Mouse (Mus musculus) CH12F3 (cell line): ENCODE data around the gene Ttyh3.
"Not testable (repeated sequence)": the region's sequence is repeated elsewhere in the genome, so short reads cannot be mapped to it uniquely, and the experiment has no call there.

ENCODE experiments used
- in situ Hi-C: fragments of 300-500 bp; cut with MboI; formaldehyde crosslinking; loops from 2 replicates; pipeline ENCODE4 v1.14.3; 2020; ENCODE audit warnings: low sequenced_read_pairs

Gene Ttyh3

DNA sequence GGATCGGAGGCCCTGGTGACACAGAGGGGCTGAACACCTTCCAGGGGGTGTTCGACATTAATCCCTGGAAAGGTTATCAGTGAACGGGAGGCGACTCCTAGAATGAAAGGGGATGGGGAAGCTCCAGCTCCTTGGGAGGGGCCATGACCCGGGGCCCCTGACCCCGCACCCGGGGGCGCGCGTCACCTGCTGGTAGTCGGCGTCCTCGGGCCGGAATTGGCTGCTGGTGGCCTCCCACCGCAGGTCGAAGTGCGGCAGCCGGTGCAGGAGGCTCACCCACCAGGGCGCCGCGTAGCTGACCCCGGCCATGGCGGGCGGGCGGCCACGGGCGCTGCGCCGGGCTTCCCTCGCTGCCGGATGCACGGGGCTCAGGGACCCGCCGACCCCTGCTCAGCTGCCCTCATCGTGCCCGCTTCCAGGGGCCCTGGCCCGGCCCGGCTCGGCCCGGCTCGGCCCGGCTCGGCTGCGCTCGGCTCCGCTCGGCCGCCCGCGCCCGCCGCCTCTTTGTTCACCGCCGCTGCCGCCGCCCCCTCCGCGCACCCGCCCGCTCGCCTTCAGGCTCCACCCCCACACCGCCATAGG, at the start of gene Ttyh3:
Gene Ttyh3, minus strand, starts transcription at position 513 of the 582 bp plus-strand sequence.
- in situ Hi-C loops, result no loop called here

DNA sequence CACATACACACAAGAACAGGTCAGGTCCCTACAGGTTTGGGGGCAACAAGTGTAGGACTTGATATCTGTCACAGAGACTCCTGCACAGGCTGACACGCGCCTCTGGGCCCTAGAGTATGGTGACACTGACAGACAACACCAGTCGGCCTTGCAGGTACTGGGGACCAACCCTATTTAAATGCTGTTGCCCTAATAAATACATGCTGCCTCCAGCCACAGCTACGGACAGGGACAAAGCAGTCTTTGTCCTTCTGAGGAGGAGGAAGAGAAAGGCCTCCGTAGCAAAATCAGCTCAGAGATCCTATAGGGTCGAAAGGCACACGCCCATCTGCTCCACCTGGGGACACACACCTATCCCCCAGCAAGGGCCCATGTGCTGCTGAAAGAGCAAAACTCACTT, 47.2 kb upstream of the Ttyh3 start:
- in situ Hi-C loops, result no loop called here

GRCm38 (mm10) chr5:140688434-140688833, 39.6 kb upstream of the Ttyh3 start:
- in situ Hi-C loops, result no loop called here

GRCm38 (mm10) chr5:140684343-140685148, 35.7 kb upstream of the Ttyh3 start:
- in situ Hi-C loops, result no loop called here

GRCm38 (mm10) chr5:140682113-140682512, 33.3 kb upstream of the Ttyh3 start:
- in situ Hi-C loops, result no loop called here

DNA sequence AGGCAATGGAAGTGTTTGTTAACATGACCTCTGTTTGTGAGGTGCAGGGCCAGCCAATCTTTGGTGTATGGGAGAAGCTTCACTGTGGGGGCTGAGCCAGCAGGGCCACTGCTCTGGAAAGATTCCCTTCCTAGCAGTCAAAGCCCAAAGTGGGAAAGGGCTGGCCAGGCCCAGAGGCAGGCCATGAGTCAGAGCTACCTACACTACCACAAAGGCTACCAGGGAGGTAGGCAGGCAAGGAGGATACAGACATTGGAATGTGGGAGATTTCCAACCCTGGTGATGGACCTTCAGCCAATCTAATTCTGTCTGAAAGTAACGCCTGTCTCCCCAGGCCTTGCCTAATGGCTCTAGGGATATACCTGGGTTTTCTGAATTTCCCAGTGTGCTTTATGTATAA, 32.1 kb upstream of the Ttyh3 start:
- in situ Hi-C loops, result no loop called here

- in situ Hi-C loops, result no loop called here
Observed at GRCm38 (mm10) chr5:140680051-140680450, 31.2 kb upstream of the Ttyh3 start.

DNA sequence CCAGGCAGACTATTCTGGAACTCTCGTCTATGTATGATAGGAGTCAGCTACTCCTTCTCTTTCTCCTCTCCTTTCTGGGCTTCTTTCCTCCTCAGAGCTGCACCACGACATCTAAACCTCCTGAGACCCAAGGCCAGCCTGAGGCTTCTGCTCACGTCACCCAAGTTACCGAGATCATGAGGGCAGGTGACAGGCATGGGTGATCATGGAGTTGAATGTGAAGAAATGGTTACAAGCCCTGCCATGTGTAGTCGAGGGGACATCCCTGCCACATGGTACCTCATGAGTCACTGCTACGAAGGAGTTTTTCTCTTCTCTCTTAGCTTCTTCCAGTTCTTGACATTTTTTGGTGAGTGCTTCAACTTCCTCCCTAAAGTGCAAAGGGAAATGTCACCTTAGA, 28.3 kb upstream of the Ttyh3 start:
- in situ Hi-C loops, result no loop called here

GRCm38 (mm10) chr5:140675640-140676039, 26.8 kb upstream of the Ttyh3 start:
- in situ Hi-C loops, result no loop called here

DNA sequence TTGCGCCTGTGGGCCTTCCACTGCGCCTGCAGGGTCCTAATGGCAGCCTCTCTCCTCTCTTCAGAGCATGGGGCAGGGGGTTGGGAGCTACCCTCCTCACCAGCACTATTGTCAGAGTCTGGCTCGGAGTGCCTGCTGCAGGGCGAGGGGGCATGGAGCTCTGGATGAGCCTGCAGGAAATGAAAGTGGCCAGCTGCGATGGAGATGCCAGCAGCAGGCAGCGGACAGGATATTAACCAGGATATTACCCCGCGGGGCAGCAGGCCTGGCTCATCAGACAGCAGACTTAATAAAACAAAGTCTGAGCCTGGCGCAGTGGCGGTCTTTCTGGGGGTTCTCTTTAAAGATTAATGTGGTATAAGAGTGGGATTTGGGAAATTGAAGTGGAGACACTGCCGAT, 26.2 kb upstream of the Ttyh3 start:
- in situ Hi-C loops, result no loop called here

- in situ Hi-C loops, result no loop called here
Observed at GRCm38 (mm10) chr5:140674036-140674435, 25.2 kb upstream of the Ttyh3 start.

GRCm38 (mm10) chr5:140672603-140673002, 23.8 kb upstream of the Ttyh3 start:
- in situ Hi-C loops, result not testable (repeated sequence)

DNA sequence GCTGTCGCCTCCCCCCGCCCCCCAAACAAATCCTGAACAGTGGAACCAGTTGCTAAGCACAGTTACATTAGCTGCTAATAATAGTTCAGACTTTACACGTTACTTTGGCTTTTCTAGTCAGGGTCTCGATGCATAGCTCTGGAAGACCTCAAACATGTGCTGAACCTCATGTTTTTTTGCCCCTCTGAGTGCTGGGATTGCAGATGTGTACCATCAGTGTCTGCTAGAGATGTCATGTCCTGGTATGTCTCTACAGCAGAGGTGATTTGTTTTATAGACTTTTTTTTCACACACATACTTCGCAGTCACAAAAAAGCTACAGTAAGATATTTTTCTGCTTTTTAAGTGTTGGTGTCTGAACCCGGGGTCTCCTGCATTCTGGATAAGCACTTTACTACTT, 23.3 kb upstream of the Ttyh3 start:
- in situ Hi-C loops, result no loop called here

DNA sequence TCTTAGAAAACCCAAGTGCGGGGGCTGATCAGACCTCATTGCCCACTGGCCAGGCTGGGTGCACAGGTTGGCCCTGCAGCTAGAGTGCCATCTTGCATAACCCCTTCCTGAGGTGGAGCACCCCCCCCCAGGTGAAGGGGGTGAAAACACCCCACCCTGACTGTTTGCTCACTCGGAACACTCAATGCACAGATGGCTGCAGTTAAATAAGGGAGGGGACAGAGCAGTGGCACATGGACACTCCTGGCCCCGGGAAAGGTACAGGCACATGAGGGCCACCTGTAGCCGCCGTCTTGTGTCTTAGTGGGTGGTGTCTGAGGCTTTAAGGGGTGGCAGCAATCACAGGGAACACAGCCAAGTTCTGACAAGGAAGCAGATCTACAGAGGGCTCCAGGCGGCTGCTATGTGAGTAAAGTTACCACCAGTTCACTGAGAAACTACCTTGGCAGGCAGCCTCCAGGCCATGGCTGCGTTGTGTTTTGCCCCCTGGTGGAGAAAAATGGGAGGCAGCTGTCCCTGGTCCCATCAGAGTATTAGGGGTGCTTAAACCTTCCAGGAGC, 14.9 kb upstream of the Ttyh3 start:
- in situ Hi-C loops, result no loop called here

GRCm38 (mm10) chr5:140662741-140663592, 14.1 kb upstream of the Ttyh3 start:
- in situ Hi-C loops, result no loop called here

- in situ Hi-C loops, result no loop called here
Observed at GRCm38 (mm10) chr5:140661875-140662643, 13.2 kb upstream of the Ttyh3 start.

DNA sequence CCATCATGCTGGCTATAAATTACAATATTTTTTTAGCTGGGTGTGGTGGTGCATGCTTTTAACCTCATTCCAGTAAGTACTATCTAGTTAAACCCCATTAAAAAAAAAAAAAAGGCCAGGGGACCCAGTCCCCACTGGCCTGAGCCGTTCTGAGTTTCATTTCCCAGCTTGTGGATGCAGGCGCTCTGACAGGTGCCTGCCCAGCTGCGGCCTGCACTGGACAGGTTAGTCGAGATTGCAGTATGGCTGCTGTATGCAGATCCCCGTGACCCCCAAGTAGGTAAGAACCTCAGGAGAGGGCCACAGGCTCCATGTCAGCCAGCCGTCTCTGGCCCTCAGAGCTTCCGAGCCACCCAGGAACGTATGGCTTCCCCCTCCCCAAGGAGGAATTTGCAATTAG, 12.6 kb upstream of the Ttyh3 start:
- in situ Hi-C loops, result no loop called here

DNA sequence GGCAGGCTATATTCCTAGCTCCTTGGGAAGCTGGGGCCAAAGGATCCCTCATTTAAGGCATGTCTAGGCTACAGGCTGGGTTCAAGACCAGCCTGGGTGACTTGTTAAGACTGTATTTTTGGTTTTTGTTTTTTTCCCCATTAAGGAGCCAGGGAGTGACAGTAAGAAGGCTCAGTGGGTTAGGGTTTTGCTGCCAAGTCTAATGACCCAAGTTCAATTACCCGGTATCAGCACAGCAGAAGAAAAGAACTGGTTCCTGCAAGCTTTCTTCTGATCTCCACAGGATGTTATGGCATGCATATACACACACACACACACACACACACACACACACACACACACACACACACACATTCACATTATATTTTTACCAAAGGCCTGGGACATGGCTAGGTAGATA, 11.6 kb upstream of the Ttyh3 start:
- in situ Hi-C loops, result no loop called here

- in situ Hi-C loops, result no loop called here
Observed at GRCm38 (mm10) chr5:140659607-140660272, 10.9 kb upstream of the Ttyh3 start.
